8 mouse cellular contexts compared by ENCODE assay signal in the genomic region with DNA sequence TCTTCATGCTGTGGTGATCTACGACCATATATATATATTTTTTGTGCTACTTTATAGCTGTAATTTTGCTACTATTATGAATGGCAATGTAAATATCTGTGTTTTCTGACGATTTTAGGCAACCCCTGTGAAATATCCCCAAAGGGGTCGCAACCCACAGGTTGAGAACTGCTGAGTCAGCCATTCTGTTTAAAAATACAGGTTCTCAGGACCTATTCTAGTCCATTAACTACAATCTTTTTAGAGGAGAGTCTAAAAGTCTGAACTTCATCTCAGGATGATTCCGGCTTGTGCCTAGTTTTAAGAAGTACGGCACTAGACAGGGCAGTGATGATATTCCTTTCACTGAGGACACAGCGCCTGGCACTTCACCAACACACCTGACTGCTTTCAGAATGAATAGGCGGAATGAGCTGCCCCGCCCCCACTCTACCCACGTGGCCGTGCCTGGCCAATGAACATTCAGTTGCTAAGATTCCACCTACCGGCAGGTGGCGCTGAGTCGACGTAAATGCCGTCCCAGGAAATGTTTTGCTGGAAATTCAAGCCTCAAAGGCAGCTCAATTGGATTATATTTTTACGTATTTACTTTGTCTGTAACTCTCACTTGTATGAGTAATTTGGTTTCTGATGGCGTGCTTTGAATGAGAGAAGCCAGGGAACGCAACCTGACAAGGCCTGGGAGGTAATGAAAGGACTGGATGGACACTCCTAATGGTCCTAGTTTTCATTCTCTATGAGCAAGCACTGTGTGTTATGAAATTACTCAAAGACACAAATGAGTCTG. TPM values are rescaled to one million over a fixed set of nuclear protein-coding genes. Genes with fewer than 3 reads are reported as not detected.
DNase-seq lines count a peak whose midpoint lies in the region; ATAC-seq lines count a peak whose summit lies in the region.

No protein-coding gene starts in this region.

- H3K4me1 ChIP-seq in heart, embryonic 14.5 days (ENCODE audit: control insufficient read depth in 2 of 2, insufficient read depth in 2 of 2, low read length in 2 of 2): peaks cover 4 to 15% of the 10 kb centered on the region in 2 experiments; a peak in 3 of 4 replicates
- peaks cover 49% of the 10 kb centered on the region for H3K4me1 ChIP-seq in liver, embryonic 12.5 days

- H3K4me3 ChIP-seq in heart, embryonic 14.5 days (ENCODE audit: control insufficient read depth in 1 of 2, insufficient read depth in 1 of 2, low read depth in 1 of 2, low read length in 2 of 2): peak overlapping the region in 1 of 2 experiments; percentile 17; a peak in 2 of 4 replicates
- H3K4me3 ChIP-seq in liver, embryonic 12.5 days: peak overlapping the region; percentile 40

- DNase-seq in CD8-positive naive resting alpha-beta T cell, adult 2 months (ENCODE audit: low read depth in 2 of 2, low spot score in 2 of 2): peak; percentile 89 to 94
- peak; percentile 98 for DNase-seq in c-Kit-negative CD71-positive TER-119-positive erythroid progenitor cells, embryonic 14.5 days (ENCODE audit: low read depth, low spot score)
- DNase-seq in fibroblast of lung, adult 2 months (ENCODE audit: low read depth): peak; percentile 81
- peak; percentile 97 for DNase-seq in kidney, postnatal 10 days
- peak; percentile 97 for DNase-seq in naive thymus-derived CD4-positive, alpha-beta T cell, adult 2 months (ENCODE audit: low read depth)
- peak; percentile 95 for DNase-seq in splenic B cell, adult 2 months (ENCODE audit: low read depth, low spot score)

- H3K9me3 ChIP-seq in heart, embryonic 14.5 days (ENCODE audit: control insufficient read depth, low read length): no peaks in the 10 kb centered on the region
- H3K9me3 ChIP-seq in liver, embryonic 12.5 days (replicated peaks): no peaks in the 10 kb centered on the region

- H3K27ac ChIP-seq in heart, embryonic 14.5 days (replicated peaks in 1 of 2; ENCODE audit: control insufficient read depth in 1 of 2, insufficient read depth in 1 of 2, low read depth in 2 of 2, low read length in 2 of 2): peak overlapping the region; percentile 2 to 64; a peak in 3 of 4 replicates
- H3K27ac ChIP-seq in liver, embryonic 12.5 days: peak overlapping the region; percentile 98

- peak overlapping the region; percentile 62 for H3K4me2 ChIP-seq in heart, embryonic 14.5 days (ENCODE audit: low read length)
- peak overlapping the region; percentile 67 for H3K4me2 ChIP-seq in liver, embryonic 12.5 days

- WGBS in heart, embryonic 14.5 days: 13% methylated on average over 18 of the region's 18 CpGs
- WGBS in liver, embryonic 12.5 days (ENCODE audit: insufficient replicate concordance): 9% methylated on average over 18 of the region's 18 CpGs

- peak; percentile 72 for ATAC-seq in heart, embryonic 14.5 days (ENCODE audit: insufficient number of reproducible peaks, insufficient read depth, low FRiP score, low read depth)
- peak; percentile 56 for ATAC-seq in liver, embryonic 12.5 days

- peak overlapping the region; percentile 65 for H3K9ac ChIP-seq in heart, embryonic 14.5 days (ENCODE audit: low read length)
- H3K9ac ChIP-seq in liver, embryonic 12.5 days: peak overlapping the region; percentile 72

- no peaks in the 10 kb centered on the region for H3K36me3 ChIP-seq in heart, embryonic 14.5 days (ENCODE audit: control insufficient read depth, insufficient read depth, low read length)
- H3K36me3 ChIP-seq in liver, embryonic 12.5 days: no peaks in the 10 kb centered on the region
- no peaks in the 10 kb centered on the region for H3K36me3 ChIP-seq in splenic B cell, adult 2 months (ENCODE audit: control insufficient read depth, insufficient read depth, low read length, poor library complexity, severe bottlenecking)

- H3K27me3 ChIP-seq in heart, embryonic 14.5 days (ENCODE audit: control insufficient read depth, insufficient read depth, low read length): no peaks in the 10 kb centered on the region
- H3K27me3 ChIP-seq in liver, embryonic 12.5 days (replicated peaks): no peaks in the 10 kb centered on the region
- H3K27me3 ChIP-seq in splenic B cell, adult 2 months (ENCODE audit: control insufficient read depth, insufficient read depth, low read length, poor library complexity, severe bottlenecking): no peaks in the 10 kb centered on the region

RNA-seq across cellular contexts. Expression of gene Ak3, which starts 16.0 kb away (rescaled TPM):
- 95.1 and 96.4 TPM in 2 replicates for polyA plus RNA-seq in heart, embryonic 14.5 days (2014; fragmentation: Nextera tagmentation; extraction: Ambion mirVana)
- polyA plus RNA-seq in liver, embryonic 12.5 days (2016; fragmentation: Nextera tagmentation; extraction: Ambion mirVana): 56.9 and 59.3 TPM in 2 replicates

RNA-seq across cellular contexts. Expression of gene Rcl1, which starts 37.4 kb away (rescaled TPM):
- 16.6 and 18.7 TPM in 2 replicates for polyA plus RNA-seq in heart, embryonic 14.5 days (2014; fragmentation: Nextera tagmentation; extraction: Ambion mirVana)
- polyA plus RNA-seq in liver, embryonic 12.5 days (2016; fragmentation: Nextera tagmentation; extraction: Ambion mirVana): 81.1 and 83.7 TPM in 2 replicates
